Mouse (Mus musculus): ENCODE measurements around the gene Dnajc11.

Dnajc11 gene

DNA sequence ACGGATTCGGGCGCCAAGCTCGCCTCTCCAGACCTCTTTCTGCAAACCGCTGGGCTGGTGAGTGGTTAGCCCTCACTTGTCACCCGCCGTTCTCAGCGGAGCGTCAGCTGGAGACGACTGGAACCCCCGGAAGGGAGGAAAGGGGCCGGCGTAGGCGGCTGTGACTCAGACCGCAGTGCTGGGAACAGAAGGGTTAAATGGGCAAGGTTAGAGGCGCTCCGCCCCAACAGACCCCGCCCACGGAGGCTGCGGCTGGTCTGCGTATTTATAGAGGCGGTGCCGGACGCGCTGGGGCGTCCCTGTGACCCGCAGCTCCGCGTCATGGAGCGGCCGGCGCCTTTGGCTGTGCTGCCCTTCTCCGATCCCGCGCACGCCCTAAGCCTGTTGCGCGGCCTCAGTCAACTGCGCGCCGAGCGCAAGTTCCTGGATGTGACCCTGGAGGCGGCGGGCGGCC lies 75.2 kb downstream of the Dnajc11 start, which contains the start of gene Klhl21:
Klhl21 (plus strand) TSS at position 182 of the 454 bp plus-strand sequence.
- CTCF ChIA-PET, result interaction anchor here (1.2 kb wide), 1 partner anchor 13 kb away, joined by 3 read pairs; the partner anchor contains the start of gene Phf13

DNA sequence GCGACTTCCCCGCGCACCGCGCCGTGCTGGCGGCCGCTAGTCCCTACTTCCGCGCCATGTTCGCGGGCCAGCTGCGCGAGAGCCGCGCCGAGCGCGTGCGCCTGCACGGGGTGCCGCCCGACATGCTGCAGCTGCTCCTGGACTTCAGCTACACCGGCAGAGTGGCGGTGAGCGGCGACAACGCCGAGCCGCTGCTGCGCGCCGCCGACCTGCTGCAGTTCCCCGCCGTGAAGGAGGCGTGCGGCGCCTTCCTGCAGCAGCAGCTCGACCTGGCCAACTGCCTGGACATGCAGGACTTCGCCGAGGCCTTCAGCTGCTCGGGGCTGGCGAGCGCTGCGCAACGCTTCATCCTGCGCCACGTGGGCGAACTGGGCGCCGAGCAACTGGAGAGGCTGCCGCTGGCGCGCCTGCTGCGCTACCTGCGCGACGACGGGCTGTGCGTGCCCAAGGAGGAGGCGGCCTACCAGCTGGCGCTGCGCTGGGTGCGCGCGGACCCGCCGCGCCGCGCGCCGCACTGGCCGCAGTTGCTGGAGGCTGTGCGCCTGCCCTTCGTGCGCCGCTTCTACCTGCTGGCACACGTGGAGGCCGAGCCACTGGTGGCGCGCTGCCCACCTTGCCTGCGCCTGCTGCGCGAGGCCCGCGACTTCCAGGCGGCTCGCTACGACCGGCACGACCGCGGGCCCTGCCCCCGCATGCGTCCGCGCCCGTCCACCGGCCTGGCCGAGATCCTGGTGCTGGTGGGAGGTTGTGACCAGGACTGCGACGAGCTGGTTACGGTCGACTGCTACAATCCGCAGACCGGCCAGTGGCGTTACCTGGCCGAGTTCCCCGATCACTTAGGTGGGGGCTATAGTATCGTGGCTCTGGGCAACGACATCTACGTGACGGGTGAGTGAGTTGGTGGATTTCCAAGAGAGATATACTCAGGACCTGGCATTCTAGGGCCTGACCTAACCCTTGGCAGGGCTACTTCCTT lies 75.9 kb downstream of the Dnajc11 start:
- CTCF ChIA-PET, result no interaction called here

DNA sequence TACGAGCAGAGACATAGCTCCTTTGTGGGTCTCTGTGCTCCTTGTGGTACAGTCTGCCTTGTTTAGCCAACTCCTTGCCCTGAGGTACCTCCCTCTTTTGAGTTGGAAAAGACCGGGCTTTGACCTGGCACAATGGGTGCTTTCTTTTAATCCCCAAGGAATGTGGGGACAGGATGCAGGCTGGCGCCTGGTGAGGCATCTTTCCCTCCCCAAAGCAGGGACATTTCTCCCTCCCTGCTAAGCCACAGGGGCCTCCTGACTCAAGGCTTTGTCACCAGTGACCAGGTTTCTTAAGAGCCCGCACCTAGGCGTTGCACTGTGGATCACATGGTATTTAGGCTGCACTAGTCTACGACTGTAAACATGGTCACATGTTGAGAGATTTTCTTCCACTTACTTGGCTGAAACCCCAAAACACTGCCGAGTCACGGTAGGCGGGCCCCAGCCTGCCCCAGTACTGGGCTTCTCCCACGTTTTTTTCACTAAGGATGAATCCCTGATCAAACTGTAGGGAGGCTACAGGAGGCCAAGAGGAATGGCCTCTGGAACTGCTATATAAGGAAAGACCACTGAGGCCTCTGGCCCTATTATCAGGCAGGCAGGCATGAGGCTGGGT lies 76.7 kb downstream of the Dnajc11 start:
- CTCF ChIA-PET, result interaction anchor here (0.5 kb wide), 1 partner anchor 70 kb away, joined by 4 read pairs; no protein-coding TSS in a partner anchor

DNA sequence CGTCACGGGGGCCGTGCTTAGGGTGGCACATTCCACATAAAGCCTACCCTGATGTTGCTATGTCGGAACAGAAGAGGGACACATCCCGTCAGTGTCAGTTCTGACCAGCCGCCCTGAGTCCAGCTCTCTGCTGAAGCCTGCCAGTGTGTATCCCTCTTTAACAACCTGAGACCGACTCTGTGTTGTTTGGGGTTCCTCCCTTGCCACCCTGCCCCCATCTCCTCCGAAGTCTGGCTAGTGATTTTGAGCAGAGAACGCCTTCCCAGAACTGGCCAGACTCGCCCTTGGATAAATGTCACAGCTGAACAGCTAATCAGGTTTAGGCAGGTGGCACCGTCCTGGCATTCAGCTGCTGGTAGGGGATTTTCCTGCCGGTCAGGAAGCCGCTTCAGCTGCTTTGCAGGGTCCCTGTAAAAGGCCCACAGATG lies 77.2 kb downstream of the Dnajc11 start:
- CTCF ChIA-PET, result interaction anchor here (0.5 to 0.6 kb wide), 2 partner anchors 32 to 70 kb away, joined by 4 to 5 read pairs; no protein-coding TSS in a partner anchor

DNA sequence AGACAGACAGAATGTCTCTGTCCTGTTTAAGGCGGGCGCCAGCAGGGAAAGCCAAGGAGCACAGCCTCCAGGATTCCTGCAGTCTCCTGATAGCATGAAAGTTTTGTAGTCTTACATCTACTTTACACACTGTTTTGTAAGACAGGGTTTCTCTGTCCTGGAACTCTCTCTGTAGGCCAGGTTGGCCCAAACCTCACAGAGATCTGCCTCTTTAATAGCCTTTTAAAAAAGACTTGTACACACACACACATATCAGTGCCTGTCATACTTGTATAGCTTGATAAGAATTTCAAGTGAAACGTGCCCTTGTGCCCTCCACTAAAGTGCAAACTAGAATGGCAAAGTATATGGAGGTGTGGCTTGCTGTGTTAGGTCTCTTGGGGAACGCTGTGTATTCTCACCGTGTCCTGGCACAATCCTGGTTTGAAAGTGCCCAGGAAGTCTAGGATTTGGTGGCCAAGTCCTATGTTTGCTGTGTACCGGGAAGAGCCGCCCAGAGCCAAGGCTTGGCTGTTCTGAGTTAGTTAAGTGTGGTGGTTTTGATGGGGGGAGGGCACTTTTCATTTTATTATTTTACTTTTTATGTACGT lies 77.8 kb downstream of the Dnajc11 start:
- CTCF ChIA-PET, result interaction anchor here (0.6 kb wide), 1 partner anchor 31 kb away, joined by 5 read pairs; no protein-coding TSS in a partner anchor

DNA sequence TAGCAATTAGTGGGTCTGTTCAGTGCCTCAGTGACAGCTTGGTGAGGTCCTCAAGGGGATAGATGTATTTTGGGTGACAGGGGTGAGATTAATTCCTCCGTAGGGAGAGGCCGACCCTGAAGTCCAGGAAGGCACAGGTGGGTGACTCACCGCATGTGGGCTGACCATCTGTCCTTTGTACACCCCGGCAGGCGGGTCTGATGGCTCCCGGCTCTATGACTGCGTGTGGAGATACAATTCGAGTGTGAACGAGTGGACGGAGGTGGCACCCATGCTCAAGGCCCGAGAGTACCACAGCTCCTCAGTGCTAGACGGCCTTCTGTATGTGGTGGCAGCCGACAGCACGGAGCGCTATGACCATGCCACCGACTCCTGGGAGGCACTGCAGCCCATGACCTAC lies 78.6 kb downstream of the Dnajc11 start:
- CTCF ChIA-PET, result no interaction called here

DNA sequence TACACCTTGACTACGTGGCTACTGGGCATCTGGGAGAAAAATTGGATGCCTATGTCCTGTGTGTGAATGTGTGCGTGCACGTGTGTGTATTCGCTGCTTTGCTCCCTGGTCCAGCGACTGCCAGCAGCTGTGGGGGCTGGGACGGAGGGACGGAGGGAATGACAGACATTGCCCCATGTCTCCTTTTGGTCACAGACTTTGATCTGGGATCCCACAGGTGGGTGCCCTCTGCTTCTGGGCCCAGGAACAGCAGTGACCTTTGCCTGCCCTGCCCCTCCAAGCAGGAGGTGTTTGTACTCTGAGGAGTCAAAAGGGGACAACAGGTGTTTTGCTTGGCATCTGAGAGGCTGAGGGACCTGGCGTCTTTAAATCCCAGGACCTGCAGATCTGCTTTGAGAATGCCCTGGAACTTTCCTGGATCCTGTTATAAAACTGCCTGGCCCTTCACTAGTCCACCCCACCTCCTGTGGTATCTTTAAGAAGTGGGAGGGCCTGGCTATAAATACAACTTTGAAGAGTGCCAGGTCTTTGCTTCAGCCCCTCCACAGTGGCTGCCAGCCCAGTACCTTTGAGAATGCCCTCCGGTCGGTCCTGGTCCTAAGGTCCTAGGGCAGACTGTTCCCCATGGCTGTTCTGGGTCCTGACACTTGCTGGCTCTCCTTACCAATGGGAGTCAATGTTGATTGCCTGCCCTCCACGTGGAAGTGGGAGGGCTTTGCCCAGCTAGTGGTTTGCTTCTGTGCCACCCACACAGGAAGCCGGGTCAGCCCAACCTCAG lies 79.7 kb downstream of the Dnajc11 start:
- CTCF ChIA-PET, result no interaction called here

DNA sequence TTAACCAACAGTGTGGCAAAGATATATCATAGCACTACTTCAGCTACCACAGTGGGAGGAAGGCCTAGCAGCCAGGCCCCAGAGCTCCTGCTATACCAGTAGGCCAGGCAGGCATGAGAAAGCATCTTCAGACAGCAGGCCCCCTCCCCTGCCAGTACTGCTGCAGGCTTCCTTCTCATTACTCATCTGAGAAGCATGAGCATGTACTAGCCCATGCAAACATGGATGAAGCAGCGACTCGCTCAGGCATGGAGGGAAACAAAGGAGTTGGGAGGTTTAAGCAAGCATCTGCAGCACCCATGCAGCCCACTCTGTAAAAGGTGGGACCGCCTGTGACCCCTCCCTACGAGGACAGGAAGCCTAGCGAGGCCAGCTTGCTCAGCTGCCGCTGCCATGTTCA lies 85.6 kb downstream of the Dnajc11 start:
- CTCF ChIA-PET, result no interaction called here

DNA sequence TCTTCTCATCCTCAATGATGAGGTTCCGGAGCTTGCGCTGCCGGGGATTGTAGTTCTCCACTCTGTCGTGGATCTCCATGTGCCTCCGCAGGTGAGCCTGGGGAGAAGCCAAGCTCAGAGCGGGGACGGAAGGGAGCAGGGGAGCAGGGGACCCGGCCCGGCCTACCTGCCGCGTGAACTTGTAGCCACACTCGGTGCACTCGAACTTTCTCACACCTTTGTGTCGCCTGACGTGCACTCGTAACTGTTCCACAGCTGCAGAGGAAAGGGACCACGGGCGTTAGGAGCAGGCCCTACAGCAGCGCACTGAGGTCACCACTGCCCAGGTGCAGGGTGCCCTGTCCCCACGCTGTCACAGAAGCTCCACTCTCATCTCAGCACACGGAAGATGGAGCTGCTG lies 86.5 kb downstream of the Dnajc11 start:
- CTCF ChIA-PET, result interaction anchor here (0.9 kb wide), 1 partner anchor 9 kb away, joined by 3 read pairs; no protein-coding TSS in a partner anchor

DNA sequence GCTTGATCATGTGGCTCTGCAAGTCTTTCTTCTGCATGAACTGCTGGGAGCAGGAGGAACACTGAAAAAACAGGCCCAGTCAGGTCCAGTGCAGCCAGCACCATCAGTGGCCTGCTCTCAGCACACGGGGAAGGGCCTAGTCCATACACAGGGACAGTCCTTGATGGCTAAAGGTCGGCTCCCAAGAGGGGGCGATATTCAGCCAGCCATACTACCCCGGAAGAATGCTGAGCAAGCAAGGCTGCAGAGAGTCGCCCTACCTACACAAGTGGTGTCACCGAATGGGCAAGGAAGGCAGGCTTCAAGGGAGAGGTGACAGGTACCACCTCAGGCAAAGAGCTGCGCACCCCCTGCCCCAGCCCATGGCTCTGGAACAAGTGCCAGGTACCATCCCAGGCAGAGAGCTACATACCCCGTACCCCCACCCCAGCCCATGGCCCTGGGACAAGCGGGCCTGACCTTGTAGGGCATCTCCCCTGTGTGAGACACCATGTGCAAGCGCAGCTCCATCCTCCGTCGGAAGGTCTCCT lies 88.1 kb downstream of the Dnajc11 start:
- CTCF ChIA-PET, result no interaction called here

DNA sequence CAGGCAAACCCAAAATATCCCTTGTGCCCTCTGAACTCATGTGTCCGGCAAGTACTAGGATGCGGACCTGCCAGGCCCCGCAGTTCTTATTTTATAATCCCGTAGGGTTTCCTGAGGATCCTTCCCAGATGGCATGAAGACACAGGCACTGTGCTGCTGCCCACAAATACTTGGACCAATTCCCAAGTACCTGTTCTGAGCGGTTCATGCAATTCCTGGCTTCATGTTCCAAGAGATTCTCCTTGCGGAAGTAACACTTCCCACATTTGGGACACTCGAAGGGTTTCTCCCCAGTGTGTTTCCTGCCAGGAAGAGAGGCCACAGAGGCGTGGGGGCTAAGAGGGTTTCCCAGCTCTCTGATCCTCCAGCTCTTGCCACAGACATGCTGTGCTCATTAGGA lies 89.0 kb downstream of the Dnajc11 start:
- CTCF ChIA-PET, result no interaction called here

DNA sequence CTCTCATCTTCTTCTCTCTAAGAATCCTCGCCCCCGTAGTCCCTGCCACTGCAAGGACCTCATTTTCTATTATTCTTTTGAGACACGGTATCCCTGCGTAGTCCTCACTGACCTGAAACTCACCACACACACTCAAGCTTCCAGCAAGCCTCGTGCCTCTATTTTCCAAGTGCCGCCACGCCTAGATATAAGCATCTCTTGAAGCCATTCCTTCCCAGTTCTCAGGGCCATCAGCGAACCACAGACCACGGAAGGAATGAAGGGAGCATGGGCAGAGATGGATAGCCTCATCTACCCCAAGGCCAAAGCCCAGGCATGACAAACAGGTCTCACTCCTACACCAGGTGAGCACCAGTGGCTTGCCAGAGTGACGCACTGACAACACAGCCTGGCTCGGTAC lies 91.0 kb downstream of the Dnajc11 start:
- CTCF ChIA-PET, result no interaction called here

DNA sequence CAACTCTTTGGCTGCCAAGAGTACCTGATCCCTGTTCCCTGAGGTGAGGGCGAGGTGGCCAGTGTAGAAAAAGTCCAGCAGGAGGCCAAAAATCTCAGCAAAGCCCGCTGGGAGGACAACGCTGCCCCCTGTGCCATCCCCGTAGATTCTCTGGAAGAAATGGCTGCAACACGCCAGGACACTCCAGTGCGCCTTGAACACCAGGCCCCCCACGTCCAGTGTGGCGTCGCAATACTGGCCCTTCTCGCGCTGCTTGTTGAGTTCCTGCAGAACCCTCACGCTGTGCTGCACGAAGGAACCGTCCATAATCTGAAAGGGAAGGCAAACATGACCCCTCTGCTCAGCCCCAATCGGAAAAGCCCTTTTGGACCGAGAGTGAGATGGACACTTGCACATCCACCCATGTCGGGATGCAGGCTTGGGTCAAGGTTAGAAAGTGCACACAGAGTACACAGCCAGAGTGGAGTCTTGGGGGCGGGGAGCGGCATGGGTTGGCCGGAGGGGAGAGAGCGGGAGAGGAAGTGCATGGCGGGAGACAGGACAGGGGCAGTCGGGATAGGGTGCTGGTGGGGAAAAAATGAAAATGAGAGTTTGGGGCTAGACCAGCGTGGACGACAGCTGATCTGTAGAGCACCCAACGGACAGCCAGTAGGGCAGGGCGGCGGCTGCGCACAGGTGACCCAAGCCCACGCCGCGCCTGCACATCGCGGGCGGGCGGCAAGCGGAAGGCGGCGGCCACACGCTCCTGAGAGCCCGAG lies 93.4 kb downstream of the Dnajc11 start:
- CTCF ChIA-PET, result interaction anchor here (0.7 to 1.0 kb wide), 4 partner anchors 11 to 1984 kb away, joined by 3 to 23 read pairs (median 3); partner anchors contain the start of gene Lrrc47

DNA sequence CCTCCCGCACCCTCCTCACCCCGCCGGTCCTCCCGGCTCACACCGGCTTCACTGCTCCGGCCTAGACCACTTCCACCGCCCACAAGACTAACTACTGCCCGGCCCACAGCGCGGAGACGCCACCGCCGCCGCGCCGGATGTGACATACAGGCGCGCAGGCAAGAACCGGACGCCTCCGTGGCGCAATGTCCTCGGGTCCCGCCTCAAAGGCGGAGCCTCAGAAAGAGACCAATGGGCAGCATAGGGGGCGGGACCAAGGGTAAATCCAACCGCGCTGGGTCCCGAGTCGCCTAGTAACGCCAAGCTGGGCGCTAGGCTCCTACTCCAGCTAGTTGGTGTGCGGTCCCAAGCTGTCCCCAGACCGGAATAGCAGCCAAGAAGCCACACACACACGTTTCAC lies 94.0 kb downstream of the Dnajc11 start, which contains the start of gene Zbtb48:
Zbtb48 (minus strand) TSS at position 148 of the 400 bp plus-strand sequence.
- CTCF ChIA-PET, result interaction anchor here (0.7 to 1.4 kb wide), 3 partner anchors 12 to 1984 kb away, joined by 3 to 4 read pairs (median 3); partner anchors contain the start of gene Lrrc47

DNA sequence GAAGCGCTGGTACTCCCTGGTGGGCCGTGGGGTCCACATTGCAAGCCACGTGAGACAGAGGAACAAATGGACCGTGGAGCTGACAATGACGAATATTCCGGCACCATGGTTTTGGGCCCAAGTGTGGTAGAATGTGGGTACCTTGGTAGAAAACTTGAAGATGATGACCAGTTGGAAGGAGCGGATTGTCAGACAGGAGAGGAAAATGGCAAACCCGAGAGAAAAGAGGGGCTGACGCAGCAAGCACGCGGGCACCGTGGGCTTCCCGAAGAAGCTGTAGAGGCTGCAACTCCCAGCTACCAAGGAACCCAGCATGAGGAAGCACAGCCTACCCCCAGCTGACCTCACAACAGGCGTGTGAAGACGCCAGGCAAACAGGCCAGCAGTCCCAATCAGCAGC lies 95.0 kb downstream of the Dnajc11 start:
- CTCF ChIA-PET, result interaction anchor here (0.6 to 1.8 kb wide), 4 partner anchors 8 to 48 kb away, joined by 3 to 5 read pairs (median 4); partner anchors contain the start of gene Thap3

DNA sequence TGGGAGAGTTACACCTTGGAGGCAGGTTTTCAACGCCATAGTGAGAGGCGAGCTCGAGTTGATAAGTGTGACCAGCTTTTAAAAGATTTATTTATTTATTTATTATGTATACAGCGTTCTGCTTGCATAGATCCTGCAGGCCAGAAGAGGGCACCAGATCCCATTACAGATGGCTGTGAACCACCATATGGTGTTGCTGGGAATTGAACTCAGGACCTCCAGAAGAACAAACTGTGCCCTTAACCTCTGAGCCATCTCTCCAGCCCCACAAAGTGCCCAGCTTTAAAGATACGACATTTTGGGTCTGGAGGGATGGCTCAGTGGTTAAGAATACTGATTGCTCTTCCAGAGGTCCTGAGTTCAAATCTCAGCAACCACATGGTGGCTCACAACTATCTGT lies 95.6 kb downstream of the Dnajc11 start:
- CTCF ChIA-PET, result interaction anchor here (0.6 to 1.8 kb wide), 5 partner anchors 9 to 49 kb away, joined by 3 to 5 read pairs (median 4); partner anchors contain the start of genes Nol9, Tas1r1 and Thap3

DNA sequence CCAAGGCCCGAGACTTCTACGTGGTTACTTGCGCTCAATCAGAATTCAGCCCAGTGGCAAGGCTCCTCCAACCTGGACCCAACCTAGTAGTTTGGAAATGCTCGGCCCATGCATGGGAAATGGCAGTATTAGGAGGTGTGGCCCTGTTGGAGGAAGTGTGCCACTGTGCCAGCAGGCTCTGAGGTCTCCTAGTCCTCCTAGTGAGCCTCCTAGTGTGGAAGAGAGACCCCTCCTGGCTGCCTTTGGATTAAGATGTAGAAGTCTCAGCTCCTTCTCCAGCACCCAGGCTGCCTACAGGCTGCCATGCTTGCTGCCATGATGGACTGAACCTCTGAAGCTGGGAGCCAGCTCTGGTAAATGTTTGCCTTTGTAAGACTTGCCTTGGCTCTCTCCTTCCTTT lies 96.5 kb downstream of the Dnajc11 start:
- CTCF ChIA-PET, result interaction anchor here (1.8 kb wide), 1 partner anchor 41 kb away, joined by 5 read pairs; the partner anchor contains the start of gene Thap3

All from spleen, embryonic (tissue).